Mouse (Mus musculus) 3134 (cell line): ENCODE results near the gene Dna2.
"Not testable (repeated sequence)": the region's sequence is repeated elsewhere in the genome, so short reads cannot be mapped to it uniquely, and the experiment has no call there.

Experiments
- DNase-seq: peaks from one replicate; pipeline ENCODE4 v3.0.0-alpha.2; 2011; ENCODE audit warnings: low spot score; ENCODE audit not compliant: insufficient read length; ENCODE audit errors: extremely low read depth

The Dna2 gene

GRCm38 (mm10) chr10:62946738-62947471, at the start of gene Dna2:
Dna2 (plus strand) TSS chr10:62947026.
- peak; percentile 93 for DNase-seq

GRCm38 (mm10) chr10:62897437-62897836, 49.4 kb upstream of the Dna2 start:
- no peak for DNase-seq

- DNase-seq: no peak
Measured at GRCm38 (mm10) chr10:62898061-62898460, 48.8 kb upstream of the Dna2 start.

- no peak for DNase-seq
Measured at GRCm38 (mm10) chr10:62900144-62900543, 46.7 kb upstream of the Dna2 start.

- no peak for DNase-seq
Measured at GRCm38 (mm10) chr10:62901826-62902225, 45.0 kb upstream of the Dna2 start.

- no peak for DNase-seq
Measured at GRCm38 (mm10) chr10:62902829-62903228, 44.0 kb upstream of the Dna2 start.

- no peak for DNase-seq
Measured at GRCm38 (mm10) chr10:62906336-62906735, 40.5 kb upstream of the Dna2 start.

GRCm38 (mm10) chr10:62908896-62909295, 37.9 kb upstream of the Dna2 start, which contains the start of gene Tet1:
Tet1 (minus strand) TSS chr10:62908996.
- not testable (repeated sequence) for DNase-seq

GRCm38 (mm10) chr10:62911120-62911519, 35.7 kb upstream of the Dna2 start:
- DNase-seq: no peak

GRCm38 (mm10) chr10:62918985-62919384, 27.8 kb upstream of the Dna2 start:
- DNase-seq: no peak

- peak; percentile 91 for DNase-seq
Measured at GRCm38 (mm10) chr10:62919925-62920765, 26.7 kb upstream of the Dna2 start, which contains the start of gene Slc25a16. Slc25a16 (plus strand) TSS chr10:62920633.

- no peak for DNase-seq
Measured at GRCm38 (mm10) chr10:62920766-62921156, 26.1 kb upstream of the Dna2 start.

- DNase-seq: no peak
Measured at GRCm38 (mm10) chr10:62924096-62924635, 22.7 kb upstream of the Dna2 start.

- no peak for DNase-seq
Measured at GRCm38 (mm10) chr10:62932381-62932780, 14.4 kb upstream of the Dna2 start.

GRCm38 (mm10) chr10:62944975-62945580, 1.7 kb upstream of the Dna2 start:
- no peak for DNase-seq

GRCm38 (mm10) chr10:62948551-62948950, 1.7 kb downstream of the Dna2 start:
- DNase-seq: no peak

GRCm38 (mm10) chr10:62963956-62964355, 17.1 kb downstream of the Dna2 start:
- DNase-seq: no peak

- DNase-seq: no peak
Measured at GRCm38 (mm10) chr10:62965796-62966195, 19.0 kb downstream of the Dna2 start.

GRCm38 (mm10) chr10:62966291-62966690, 19.5 kb downstream of the Dna2 start:
- no peak for DNase-seq

- DNase-seq: no peak
Measured at GRCm38 (mm10) chr10:62971821-62972220, 25.0 kb downstream of the Dna2 start.

GRCm38 (mm10) chr10:62979667-62980038, 32.8 kb downstream of the Dna2 start:
- DNase-seq: no peak
